Mouse (Mus musculus) C2C12 (cell line): ENCODE measurements around the gene Gdpd5. TPM values are rescaled to one million over a fixed set of nuclear protein-coding genes. Genes with fewer than 3 reads are reported as not detected.
"Not testable (repeated sequence)": the region's sequence is repeated elsewhere in the genome, so short reads cannot be mapped to it uniquely, and the experiment has no call there.

Experiments
- H3K27me3 ChIP-seq: one replicate; pipeline ENCODE4 v1.6.1; 2011; ENCODE audit not compliant: control insufficient read depth, insufficient read depth, insufficient read length
- H3K36me3 ChIP-seq: one replicate; pipeline ENCODE4 v1.6.1; 2011; ENCODE audit not compliant: control insufficient read depth, insufficient read depth
- H3K4me3 ChIP-seq: one replicate; pipeline ENCODE4 v1.5.1; 2011; ENCODE audit warnings: mild to moderate bottlenecking, control low read depth; ENCODE audit not compliant: poor library complexity, insufficient read depth, severe bottlenecking
- H3K79me2 ChIP-seq: one replicate; pipeline ENCODE4 v1.6.1; 2011; ENCODE audit not compliant: control insufficient read depth, insufficient read depth
- H3K79me3 ChIP-seq: one replicate; pipeline ENCODE4 v1.6.1; 2011; ENCODE audit warnings: low read depth, control low read depth
- H3ac ChIP-seq: one replicate; pipeline ENCODE3; 2011; ENCODE audit warnings: low read depth; ENCODE audit not compliant: control insufficient read depth, insufficient read length
- CEBPB ChIP-seq: IDR thresholded peaks from one replicate; pipeline ENCODE4 v1.6.1; 2011; ENCODE audit warnings: low read depth, mild to moderate bottlenecking, control low read depth, moderate library complexity
- CTCF ChIP-seq: IDR thresholded peaks from one replicate; pipeline ENCODE4 v1.5.1; 2011; ENCODE audit not compliant: control insufficient read depth, insufficient read depth, insufficient read length
- FOSL1 ChIP-seq: IDR thresholded peaks from one replicate; pipeline ENCODE4 v1.8.0; 2011; ENCODE audit warnings: mild to moderate bottlenecking, low read length; ENCODE audit not compliant: poor library complexity, insufficient read depth, severe bottlenecking
- MAX ChIP-seq: IDR thresholded peaks from one replicate; pipeline ENCODE4 v1.6.1; 2011; ENCODE audit warnings: mild to moderate bottlenecking, control low read depth
- MYOD1 ChIP-seq: IDR thresholded peaks from one replicate; pipeline ENCODE4 v1.6.1; 2011; ENCODE audit warnings: low read depth; ENCODE audit not compliant: control insufficient read depth, insufficient read length
- MYOG ChIP-seq: IDR thresholded peaks from one replicate; pipeline ENCODE4 v1.6.1; 2011; ENCODE audit not compliant: control insufficient read depth, insufficient read length; ENCODE audit errors: extremely low read depth
- USF1 ChIP-seq: IDR thresholded peaks from one replicate; pipeline ENCODE4 v1.6.1; 2011; ENCODE audit warnings: low read depth, mild to moderate bottlenecking, control low read depth, moderate library complexity
- polyA plus RNA-seq: library from polyadenylated mRNA; unstranded; fragments of >200 nt; fragmentation: generic; extraction: Trizol; gene quantifications from one replicate; pipeline ENCODE4 v1.2.1, GENCODE M21; 2012; ENCODE audit warnings: missing spikeins

Gene Gdpd5
- polyA plus RNA-seq, 1 experiment, result 3.6 TPM

DNA sequence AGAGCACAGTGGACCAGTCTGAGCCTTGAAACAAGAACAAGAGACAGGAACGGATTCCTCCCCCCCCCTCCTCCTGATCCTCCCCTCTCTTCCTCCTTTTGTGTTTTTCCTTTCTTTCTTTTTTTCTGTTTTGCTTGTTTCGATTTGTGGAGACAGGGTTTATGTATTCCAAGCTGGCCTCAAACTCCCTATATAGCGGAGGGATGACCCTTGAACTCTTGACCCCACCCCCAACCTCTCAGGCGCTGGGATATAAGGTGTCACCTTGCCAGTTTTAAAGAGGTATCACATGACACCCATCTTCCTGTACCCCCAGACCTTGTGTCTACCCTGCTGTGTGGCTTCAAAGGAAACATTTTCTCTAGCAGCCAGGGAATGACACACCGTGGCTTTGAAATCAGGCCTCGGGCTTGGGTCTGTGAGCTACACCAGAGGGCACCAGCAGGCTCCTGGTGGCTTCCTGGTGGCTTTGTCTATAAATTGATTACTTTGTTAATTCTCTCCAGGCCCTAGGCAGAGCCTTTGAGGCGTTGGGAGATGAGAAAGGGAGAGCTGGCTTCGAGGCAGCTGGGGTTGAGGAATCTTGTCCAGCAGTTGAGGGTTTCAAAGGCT, 20.3 kb upstream of the Gdpd5 start:
- H3K79me2 ChIP-seq, result no peaks in the 10 kb centered on the region
- no peaks in the 10 kb centered on the region for H3K79me3 ChIP-seq
- TF ChIP-seq MAX (no peak), CTCF (no peak), FOSL1 (no peak), USF1 (no peak), CEBPB (no peak)
- H3K27me3 ChIP-seq, result no peaks in the 10 kb centered on the region
- H3K36me3 ChIP-seq, result no peaks in the 10 kb centered on the region
- H3K4me3 ChIP-seq, result no peak overlapping the region
- H3ac ChIP-seq, result no peak overlapping the region

DNA sequence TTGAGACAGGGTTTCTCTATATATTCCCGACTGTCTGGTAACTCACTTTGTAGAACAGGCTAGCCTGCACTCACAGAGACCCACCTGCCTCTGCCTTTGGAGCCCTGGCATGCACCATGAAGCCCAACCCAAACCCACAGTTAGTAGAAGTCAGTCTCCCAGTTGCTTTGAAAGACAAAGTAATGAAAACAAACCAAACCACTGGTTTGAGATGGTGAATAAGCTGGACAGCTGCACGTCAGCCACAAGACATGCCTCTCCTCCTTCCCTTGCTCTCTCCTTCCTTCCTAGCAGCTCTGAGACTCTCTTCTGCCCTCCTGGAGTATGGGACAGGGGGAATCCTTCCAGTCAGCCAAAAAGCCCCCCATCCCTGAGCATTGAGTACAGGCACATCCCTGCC, 19.1 kb upstream of the Gdpd5 start:
- Histone ChIP-seq H3K4me3 (no peak overlapping the region), H3K27me3 (no peaks in the 10 kb centered on the region), H3K79me2 (no peaks in the 10 kb centered on the region), H3K36me3 (no peaks in the 10 kb centered on the region), H3K79me3 (no peaks in the 10 kb centered on the region), H3ac (no peak overlapping the region)
- TF ChIP-seq CTCF, result no peak
- TF ChIP-seq MAX, result peak; percentile 33
- TF ChIP-seq MYOD1, result peak; percentile 93

DNA sequence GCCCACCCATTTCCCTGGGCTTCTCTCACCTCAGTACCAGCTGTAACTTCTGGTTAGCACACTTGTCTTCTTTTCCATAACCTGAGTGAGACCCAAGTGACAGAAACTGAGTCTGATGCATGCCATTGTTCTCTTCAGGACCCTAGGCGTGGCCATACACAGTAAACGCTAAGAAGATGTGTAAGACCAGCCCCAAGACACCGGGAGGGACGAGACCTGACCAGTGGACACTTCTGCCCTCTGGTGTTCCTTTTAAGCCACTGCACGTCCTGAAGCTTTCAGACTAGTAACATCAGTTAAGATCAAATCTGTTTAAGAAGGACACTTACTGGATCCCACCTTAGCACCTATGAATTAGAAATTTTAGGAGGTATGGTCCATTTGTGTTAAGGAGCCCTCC, 16.1 kb upstream of the Gdpd5 start:
- H3K79me3 ChIP-seq, result no peaks in the 10 kb centered on the region
- no peak overlapping the region for H3ac ChIP-seq
- TF ChIP-seq CTCF (peak; percentile 35), MYOG (no peak), CEBPB (no peak)
- H3K4me3 ChIP-seq, result no peak overlapping the region
- H3K27me3 ChIP-seq, result no peaks in the 10 kb centered on the region
- no peaks in the 10 kb centered on the region for H3K79me2 ChIP-seq
- H3K36me3 ChIP-seq, result no peaks in the 10 kb centered on the region

DNA sequence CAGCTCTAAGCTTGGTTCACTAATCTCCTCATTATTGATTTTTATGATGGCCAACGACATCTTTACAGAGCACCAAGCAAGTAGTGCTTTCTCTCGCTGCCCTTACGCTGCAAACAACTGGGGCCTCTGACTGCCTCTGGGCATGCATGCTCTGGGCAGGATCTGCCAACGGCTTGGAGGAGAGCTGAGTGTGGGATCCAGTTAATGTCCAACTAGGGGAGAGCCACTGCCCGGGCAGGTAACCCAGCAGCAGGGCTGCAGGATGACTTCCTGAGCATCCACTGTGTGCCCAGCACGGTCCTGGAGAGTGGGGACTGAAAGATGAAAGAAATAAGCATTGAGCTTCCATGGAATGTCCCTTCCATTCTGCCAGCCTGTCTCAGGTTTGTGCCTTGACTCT, 14.5 kb upstream of the Gdpd5 start:
- H3K27me3 ChIP-seq, result peaks cover 5% of the 10 kb centered on the region
- no peak overlapping the region for H3K4me3 ChIP-seq
- TF ChIP-seq MAX (no peak), CTCF (no peak), FOSL1 (no peak), USF1 (no peak), CEBPB (no peak)
- H3K79me3 ChIP-seq, result no peaks in the 10 kb centered on the region
- no peaks in the 10 kb centered on the region for H3K79me2 ChIP-seq
- no peak overlapping the region for H3ac ChIP-seq
- no peaks in the 10 kb centered on the region for H3K36me3 ChIP-seq

DNA sequence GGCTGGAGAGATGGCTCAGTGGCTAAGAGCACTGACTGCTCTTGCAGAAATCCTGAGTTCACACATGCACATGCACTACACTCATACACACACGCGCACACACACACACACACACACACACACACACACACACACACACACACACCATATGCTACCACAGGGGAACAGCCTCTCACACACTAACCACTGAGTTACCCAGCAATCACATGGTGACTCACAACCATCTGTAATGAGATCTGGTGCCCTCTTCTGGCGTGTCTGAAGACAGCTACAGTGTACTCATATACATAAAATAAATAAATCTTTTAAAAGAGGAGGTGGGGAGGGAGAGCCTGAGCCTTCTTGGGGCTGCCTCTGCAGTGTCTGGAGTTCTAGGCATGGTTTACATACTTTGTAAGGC, 6.9 kb upstream of the Gdpd5 start:
- not testable (repeated sequence) for H3K79me3 ChIP-seq, H3K27me3 ChIP-seq, H3ac ChIP-seq, H3K79me2 ChIP-seq, H3K4me3 ChIP-seq, H3K36me3 ChIP-seq

DNA sequence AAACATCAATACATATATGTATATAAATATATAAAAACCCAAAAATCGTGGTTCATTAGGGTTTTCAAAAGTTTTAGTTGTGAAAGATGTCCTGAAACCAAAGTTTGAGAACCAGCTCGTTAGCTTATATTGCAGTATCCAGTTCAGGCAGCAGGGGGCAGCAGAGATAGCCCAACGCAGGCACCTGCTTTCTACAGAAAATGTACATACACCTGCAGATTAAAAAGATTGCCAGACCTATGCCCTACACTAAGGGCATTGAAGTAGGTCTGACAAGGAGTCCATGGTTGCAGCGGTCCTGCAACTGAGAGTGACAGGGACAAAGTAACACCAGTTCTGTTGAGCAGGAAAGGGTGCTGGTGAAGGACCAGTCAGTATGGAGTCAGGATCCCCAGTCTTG, 5.8 kb upstream of the Gdpd5 start:
- Histone ChIP-seq H3ac (no peak overlapping the region), H3K27me3 (peaks cover 10% of the 10 kb centered on the region), H3K4me3 (no peak overlapping the region), H3K36me3 (no peaks in the 10 kb centered on the region), H3K79me2 (no peaks in the 10 kb centered on the region), H3K79me3 (no peaks in the 10 kb centered on the region)
- TF ChIP-seq FOSL1, result no peak
- no peak for TF ChIP-seq MYOG
- no peak for TF ChIP-seq MAX
- TF ChIP-seq CEBPB, result no peak
- TF ChIP-seq USF1, result no peak
- TF ChIP-seq CTCF, result peak; percentile 18
- TF ChIP-seq MYOD1, result no peak

DNA sequence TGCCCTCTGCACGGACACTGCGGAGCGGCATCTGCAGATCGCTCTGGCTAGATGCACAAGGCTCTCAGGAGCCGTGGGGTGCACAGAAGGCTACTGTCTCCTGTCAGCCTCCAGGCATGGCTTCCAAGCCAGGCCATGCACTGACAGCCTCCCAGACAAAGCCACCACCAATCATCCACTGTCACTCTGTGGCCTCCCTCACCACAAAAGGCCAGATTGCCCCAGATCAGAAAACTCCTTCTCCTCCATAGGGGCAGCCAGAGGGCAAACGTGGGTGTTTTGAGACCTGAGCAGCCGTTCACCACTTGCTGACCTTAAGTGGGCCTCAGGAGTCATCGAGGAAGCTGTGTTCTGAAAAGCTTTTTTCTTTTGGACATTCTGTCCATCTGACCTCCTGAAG, 2.3 kb upstream of the Gdpd5 start:
- Histone ChIP-seq H3K36me3 (no peaks in the 10 kb centered on the region), H3K4me3 (no peak overlapping the region), H3ac (no peak overlapping the region), H3K79me2 (peaks cover 21% of the 10 kb centered on the region), H3K27me3 (no peaks in the 10 kb centered on the region), H3K79me3 (peaks cover 3% of the 10 kb centered on the region)
- TF ChIP-seq MYOD1, result no peak
- no peak for TF ChIP-seq USF1
- TF ChIP-seq CTCF, result no peak
- TF ChIP-seq MAX, result no peak
- TF ChIP-seq FOSL1, result no peak
- no peak for TF ChIP-seq CEBPB
- no peak for TF ChIP-seq MYOG
